Mouse (Mus musculus): ENCODE data around the gene Acsm2. TPM values are rescaled to one million over a fixed set of nuclear protein-coding genes. Genes with fewer than 3 reads are reported as not detected.

Acsm2 gene
- 1 to 10 TPM in 1 of 2 experiments, not detected in 1; 2.2 TPM for total RNA-seq (2021)
- long read RNA-seq, experiment 1 = 0 reads
- long read RNA-seq, experiment 2 = 0 reads

DNA sequence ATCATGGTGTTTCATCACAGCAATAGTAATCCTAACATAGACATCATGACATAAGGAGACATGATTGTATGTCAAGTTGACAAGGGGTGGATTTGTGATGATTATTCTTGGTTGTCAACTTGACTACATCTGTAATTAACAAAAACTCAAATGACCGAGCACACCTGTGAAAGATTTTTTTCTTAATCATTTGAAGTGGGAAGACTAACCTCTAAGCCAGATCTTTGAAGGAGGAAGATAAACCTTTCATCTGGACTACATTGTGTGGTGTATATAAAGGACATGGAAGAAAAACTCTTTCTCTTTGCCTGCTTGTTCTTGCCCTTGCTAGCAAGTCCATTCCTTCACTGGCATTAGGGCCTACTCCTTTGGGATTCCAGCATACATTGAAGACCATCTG lies at the start of gene Acsm2:
Gene Acsm2, plus strand, starts transcription at position 301 of the 400 bp plus-strand sequence.
- no peak for DNase-seq (ENCODE audit: low spot score in 2 of 2)

DNA sequence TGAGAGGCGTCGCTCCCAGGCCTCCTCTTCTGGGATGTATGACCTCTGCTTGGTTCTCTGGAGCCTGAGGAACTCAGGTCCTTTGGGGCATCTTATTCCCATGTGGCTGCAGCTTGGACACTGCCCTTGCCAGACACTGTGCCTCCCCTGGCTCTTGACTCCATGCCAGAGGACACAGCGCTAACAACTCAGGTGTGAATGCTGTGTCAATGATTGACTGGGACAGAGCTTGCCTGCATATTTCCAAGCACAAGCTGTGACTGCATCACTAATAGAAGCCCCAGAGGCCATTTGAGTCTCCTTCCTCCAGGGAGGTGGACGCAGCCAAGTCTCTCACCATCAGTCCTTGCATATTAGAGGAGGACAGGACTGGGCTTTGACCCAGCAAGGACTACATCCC lies 43.0 kb upstream of the Acsm2 start:
- DNase-seq (ENCODE audit: low spot score in 2 of 2) = no peak

DNA sequence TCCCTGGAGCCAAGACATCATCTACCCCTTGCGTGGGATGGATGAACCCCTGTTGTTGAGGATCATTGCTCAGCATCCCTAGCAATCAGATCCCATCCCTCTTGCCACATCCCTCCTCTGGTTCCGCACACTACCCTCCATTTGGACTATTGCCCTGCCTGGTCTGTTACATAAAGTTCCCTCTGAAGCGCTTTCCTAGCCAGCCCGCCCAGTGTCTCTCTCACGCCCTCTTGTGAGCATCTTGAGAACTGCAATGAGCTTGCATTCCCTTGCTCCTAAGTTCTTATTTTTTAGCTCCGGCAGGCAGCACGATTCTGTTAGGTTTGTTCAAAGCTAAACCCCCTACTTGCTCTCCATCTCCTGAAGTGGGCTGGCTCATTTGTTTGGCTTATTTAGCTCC lies 41.1 kb upstream of the Acsm2 start:
- DNase-seq (ENCODE audit: low spot score in 2 of 2) = peak in 1 of 2 experiments; percentile 51

- peak; percentile 46 to 48 for DNase-seq (ENCODE audit: low spot score in 2 of 2)
Measured at GRCm38 (mm10) chr7:119515492-119516271, 38.5 kb upstream of the Acsm2 start.

GRCm38 (mm10) chr7:119516272-119516558 lies 37.9 kb upstream of the Acsm2 start:
- no peak for DNase-seq (ENCODE audit: low spot score in 2 of 2)

DNA sequence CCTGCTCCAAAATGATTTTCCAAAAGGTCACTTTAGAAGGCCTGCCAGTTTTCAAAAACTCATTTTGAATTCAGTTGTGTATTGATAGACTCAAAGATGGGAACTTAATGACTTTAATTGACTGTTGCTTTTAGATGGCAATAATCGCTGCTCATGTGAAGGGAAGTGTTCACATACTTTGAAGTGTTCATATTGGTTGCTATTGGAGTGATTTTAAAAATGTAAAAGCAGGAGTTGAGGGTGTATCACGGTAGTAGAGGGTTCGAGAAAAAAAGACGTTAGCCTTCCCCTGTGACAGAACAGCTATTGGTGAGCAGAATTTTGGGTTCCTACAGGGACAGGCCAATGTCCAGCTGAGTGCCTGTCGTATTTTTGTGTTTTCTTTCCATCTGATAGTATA lies 35.0 kb upstream of the Acsm2 start, which contains the start of gene Acsm5:
Gene Acsm5, plus strand, starts transcription at position 301 of the 400 bp plus-strand sequence.
- DNase-seq (ENCODE audit: low spot score in 2 of 2) = no peak

GRCm38 (mm10) chr7:119519654-119520053 lies 34.5 kb upstream of the Acsm2 start:
- peak; percentile 79 to 85 for DNase-seq (ENCODE audit: low spot score in 2 of 2)

- no peak for DNase-seq (ENCODE audit: low spot score in 2 of 2)
Measured at GRCm38 (mm10) chr7:119521816-119522215, 32.3 kb upstream of the Acsm2 start.

- DNase-seq (ENCODE audit: low spot score in 2 of 2) = no peak
Measured at GRCm38 (mm10) chr7:119522385-119522784, 31.8 kb upstream of the Acsm2 start.

DNA sequence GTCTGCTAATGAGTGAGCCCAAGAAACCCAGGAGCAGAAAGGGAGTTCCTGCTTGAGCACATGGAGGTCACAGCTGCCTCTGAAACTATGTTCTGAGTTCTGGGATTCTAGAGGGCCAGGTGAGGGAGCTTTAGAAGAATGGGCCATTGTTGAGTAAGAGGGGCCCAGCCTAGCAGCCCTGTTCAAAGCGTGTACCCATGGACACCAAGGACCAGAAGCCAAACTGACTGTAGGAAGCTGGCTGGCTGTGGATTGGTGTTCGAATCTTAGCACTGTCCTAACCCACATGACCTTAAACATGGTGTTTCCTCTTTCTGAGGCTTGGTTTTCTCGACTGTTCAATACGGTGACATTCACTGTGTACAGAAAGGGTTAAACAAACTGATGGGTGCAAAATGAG lies 30.8 kb upstream of the Acsm2 start, which contains the start of gene Pdilt:
Gene Pdilt, minus strand, starts transcription at position 101 of the 400 bp plus-strand sequence.
- DNase-seq (ENCODE audit: low spot score in 2 of 2) = no peak

- DNase-seq (ENCODE audit: low spot score in 2 of 2) = no peak
Measured at GRCm38 (mm10) chr7:119525881-119526281, 28.3 kb upstream of the Acsm2 start.

DNA sequence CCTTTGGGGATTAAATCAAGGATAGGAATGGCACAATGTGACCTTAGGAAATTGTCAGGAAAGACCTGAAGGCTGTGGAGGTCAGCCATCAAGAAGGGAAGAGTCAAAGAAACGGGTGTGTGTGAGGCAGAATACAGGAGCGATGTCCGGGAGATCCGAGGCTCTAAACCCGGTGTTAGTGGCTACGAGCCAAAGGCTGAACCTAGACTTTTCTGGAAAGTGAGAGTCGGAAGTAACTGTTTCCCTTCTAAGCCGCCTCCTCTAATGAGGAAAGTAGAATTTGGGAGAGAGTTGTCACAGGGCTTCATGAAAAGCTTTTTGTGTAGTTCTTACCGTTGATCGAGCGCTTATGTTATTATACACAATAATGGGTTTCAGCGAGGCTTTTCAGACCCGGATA lies 27.7 kb upstream of the Acsm2 start:
- DNase-seq (ENCODE audit: low spot score in 2 of 2) = no peak

GRCm38 (mm10) chr7:119527135-119527534 lies 27.0 kb upstream of the Acsm2 start:
- no peak for DNase-seq (ENCODE audit: low spot score in 2 of 2)

DNA sequence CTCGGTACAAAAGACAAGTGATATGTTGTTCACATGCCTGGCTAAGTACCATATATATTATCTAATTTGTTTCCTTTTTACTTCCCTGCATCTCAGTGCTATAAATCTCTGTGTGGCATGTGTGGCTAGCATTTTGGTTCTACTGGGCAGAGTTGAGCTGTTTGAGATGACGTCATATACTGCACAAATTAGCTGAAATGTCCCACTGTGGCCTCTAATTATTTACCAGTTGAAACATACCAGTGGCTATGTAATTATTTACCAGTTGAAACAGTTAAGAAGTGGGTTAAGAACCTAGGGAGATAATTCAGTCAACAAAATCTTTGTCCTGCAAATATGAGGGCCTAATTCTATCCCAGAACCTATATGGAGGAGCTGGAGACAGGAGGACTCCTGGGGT lies 26.6 kb upstream of the Acsm2 start:
- DNase-seq (ENCODE audit: low spot score in 2 of 2) = no peak

DNA sequence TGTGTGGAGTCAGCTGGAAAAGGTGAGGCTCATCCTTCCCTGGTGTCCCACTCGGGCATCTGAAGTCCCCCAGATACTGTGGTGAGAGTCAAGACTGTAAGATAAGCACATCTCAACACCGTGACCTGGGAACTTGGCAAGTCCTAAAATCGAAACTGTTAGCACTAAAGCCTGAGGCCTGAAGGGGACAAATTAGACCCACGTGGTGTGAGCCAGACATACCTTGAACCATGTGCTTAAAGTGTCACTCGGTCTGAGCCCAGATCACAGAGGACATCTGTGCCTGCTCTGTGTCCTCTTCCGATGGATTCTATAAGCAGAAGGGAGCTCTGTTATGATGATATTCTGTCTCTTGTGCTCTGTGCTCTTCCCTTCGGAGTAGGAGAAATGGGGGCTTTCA lies 25.5 kb upstream of the Acsm2 start:
- DNase-seq (ENCODE audit: low spot score in 2 of 2) = no peak

DNA sequence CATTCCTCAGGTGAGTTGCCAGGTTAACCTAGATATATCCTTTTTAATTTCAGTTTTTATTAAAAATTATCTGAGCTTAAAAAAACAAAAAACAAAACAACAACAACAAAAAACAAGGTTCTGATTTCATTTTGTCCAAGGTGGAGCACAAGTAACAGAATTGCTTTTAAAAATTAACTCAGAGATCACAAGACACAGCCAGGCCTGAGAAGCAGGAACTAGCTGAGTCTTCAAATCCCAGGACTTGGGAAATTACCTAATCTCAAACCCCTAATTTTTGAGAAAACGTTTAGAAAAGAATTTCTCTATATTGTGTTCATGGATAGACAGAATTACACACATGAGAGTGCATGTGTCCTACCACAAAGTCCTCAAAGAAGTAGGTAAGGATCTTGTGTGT lies 21.2 kb upstream of the Acsm2 start:
- no peak for DNase-seq (ENCODE audit: low spot score in 2 of 2)

GRCm38 (mm10) chr7:119534389-119534788 lies 19.8 kb upstream of the Acsm2 start:
- no peak for DNase-seq (ENCODE audit: low spot score in 2 of 2)

DNA sequence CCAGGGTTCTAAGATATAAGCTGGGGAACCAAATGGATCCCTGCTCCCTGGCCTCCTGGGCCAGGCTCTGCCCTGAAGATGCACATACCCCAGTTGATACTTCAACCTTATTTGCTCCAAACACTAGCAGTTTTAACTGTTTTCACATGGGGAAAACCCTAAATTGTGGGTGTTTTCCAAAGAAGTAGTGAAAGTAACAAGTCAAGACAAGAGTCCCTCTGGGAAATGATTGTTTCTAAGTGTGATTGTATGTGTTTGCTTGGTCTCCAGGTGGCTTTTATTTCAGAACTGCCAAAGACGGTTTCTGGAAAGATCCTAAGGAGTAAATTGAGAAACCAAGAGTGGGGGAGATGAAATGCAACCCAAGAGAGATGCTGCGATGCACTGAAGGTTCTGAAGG lies 11.7 kb upstream of the Acsm2 start:
- no peak for DNase-seq (ENCODE audit: low spot score in 2 of 2)

GRCm38 (mm10) chr7:119545572-119545971 lies 8.6 kb upstream of the Acsm2 start:
- DNase-seq (ENCODE audit: low spot score in 2 of 2) = no peak

GRCm38 (mm10) chr7:119550471-119551222 lies 3.5 kb upstream of the Acsm2 start:
- no peak for DNase-seq (ENCODE audit: low spot score in 2 of 2)

- no peak for DNase-seq (ENCODE audit: low spot score in 2 of 2)
Measured at GRCm38 (mm10) chr7:119559789-119560451, 5.8 kb downstream of the Acsm2 start.

- no peak for DNase-seq (ENCODE audit: low spot score in 2 of 2)
Measured at GRCm38 (mm10) chr7:119560452-119560835, 6.3 kb downstream of the Acsm2 start.
